19 mouse cellular contexts compared by ENCODE assay signal in the genomic region with DNA sequence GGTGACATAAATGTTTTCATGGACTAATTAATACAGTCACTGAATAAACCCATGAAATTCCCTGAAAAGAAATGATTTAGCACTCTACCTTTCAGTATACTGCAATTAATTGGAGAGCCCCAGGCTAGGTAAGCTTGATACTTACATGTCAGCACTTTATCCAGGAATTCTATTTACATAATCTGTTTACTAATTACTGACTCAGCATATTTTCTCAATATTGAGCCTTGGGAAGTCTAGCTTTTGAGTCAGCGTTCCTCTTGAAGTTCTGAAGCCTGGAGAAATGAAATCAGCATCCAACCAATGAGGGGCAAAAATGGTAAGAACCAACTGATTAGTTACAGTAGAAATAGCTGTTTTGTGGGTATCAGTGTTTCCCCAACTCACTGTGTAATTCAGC.
A peak's percentile ranks its signal among the peaks of the same experiment; 100 is the strongest.
DNase-seq lines count a peak whose midpoint lies in the region; ATAC-seq and TF ChIP-seq lines count a peak whose summit lies in the region.
"Had no signal": no experiment of that assay in that cellular context is flagged by ENCODE, and none has a peak within 500 bp of the region (broad histone marks: within the 10 kb centered on the region; RNA-seq: fewer than 3 reads in every experiment).

No protein-coding gene starts in this region.

- no peak for ATAC-seq in midbrain, embryonic 14.5 days (ENCODE audit: low FRiP score, low TSS enrichment)
- ATAC-seq in midbrain, embryonic 16.5 days: no peak
- ATAC-seq: CD4-positive, CD25-positive, alpha-beta regulatory T cell, adult 4 months; forebrain, embryonic 13.5 days; forebrain, embryonic 16.5 days had no signal

- H3K27me3 ChIP-seq in midbrain, embryonic 14.5 days (ENCODE audit: control insufficient read depth, insufficient read depth, low read length): no peaks in the 10 kb centered on the region
- no peaks in the 10 kb centered on the region for H3K27me3 ChIP-seq in midbrain, embryonic 16.5 days (ENCODE audit: control insufficient read depth, insufficient read depth, low read depth, low read length)
- H3K27me3 ChIP-seq in MEL (ENCODE audit: control insufficient read depth in 1 of 2, insufficient read depth in 2 of 2, low read length in 2 of 2): no peaks in the 10 kb centered on the region
- H3K27me3 ChIP-seq: embryonic facial prominence, embryonic 12.5 days; forebrain, embryonic 13.5 days had no signal

- 84% methylated on average over 1 of the region's 1 CpGs for WGBS in midbrain, embryonic 14.5 days
- WGBS in midbrain, embryonic 16.5 days: 68% methylated on average over 1 of the region's 1 CpGs

- H3K79me2 ChIP-seq in MEL (ENCODE audit: control insufficient read depth, insufficient read depth, low read length, poor library complexity): no peaks in the 10 kb centered on the region

- no peak for TF ChIP-seq EP300 in MEL (IDR thresholded peaks at IDR 0.05; ENCODE audit: low read depth in 1 of 2, low read length in 2 of 2)

- no peaks in the 10 kb centered on the region for H3K9me3 ChIP-seq in midbrain, embryonic 14.5 days (ENCODE audit: control insufficient read depth, low read length)
- no peaks in the 10 kb centered on the region for H3K9me3 ChIP-seq in midbrain, embryonic 16.5 days (replicated peaks; ENCODE audit: control insufficient read depth, low read length, poor library complexity, severe bottlenecking)
- no peaks in the 10 kb centered on the region for H3K9me3 ChIP-seq in MEL (replicated peaks; ENCODE audit: insufficient read depth, low read length)
- H3K9me3 ChIP-seq: embryonic facial prominence, embryonic 10.5 days; embryonic facial prominence, embryonic 12.5 days; forebrain, embryonic 13.5 days; G1E had no signal

- DNase-seq in midbrain, embryonic 14.5 days: peak; percentile 46
- no peak for DNase-seq in MEL (ENCODE audit: low read depth, low spot score)
- no peak for DNase-seq in adrenal gland, adult (ENCODE audit: inconsistent age in 2 of 2, low spot score in 1 of 2)
- no peak for DNase-seq in frontal cortex, postnatal 14 days (ENCODE audit: low spot score in 2 of 2)
- DNase-seq: adrenal gland, postnatal 10 days; adrenal gland, postnatal 25 days; B cell, adult 2 months; cerebellum, adult 11-12 months; cerebellum, adult 2 months; cerebellum, adult 9-10 months; cerebellum, postnatal 10 days; cerebellum, postnatal 25 days had no signal

- no peak for TF ChIP-seq CTCF in MEL (IDR thresholded peaks at IDR 0.05 in 2 of 3, conservative IDR thresholded peaks at IDR 0.05 in 1 of 3; ENCODE audit: control insufficient read depth in 1 of 3, insufficient read depth in 1 of 3, low read depth in 2 of 3, low read length in 3 of 3, poor library complexity in 1 of 3, severe bottlenecking in 1 of 3)

- no peaks in the 10 kb centered on the region for H3K36me3 ChIP-seq in midbrain, embryonic 14.5 days (ENCODE audit: control insufficient read depth, insufficient read depth, low read length)
- no peaks in the 10 kb centered on the region for H3K36me3 ChIP-seq in midbrain, embryonic 16.5 days (ENCODE audit: control insufficient read depth, insufficient read depth, low read length)
- no peaks in the 10 kb centered on the region for H3K36me3 ChIP-seq in MEL (ENCODE audit: control insufficient read depth in 1 of 2, insufficient read depth in 2 of 2, low read length in 2 of 2)
- H3K36me3 ChIP-seq: embryonic facial prominence, embryonic 10.5 days; embryonic facial prominence, embryonic 12.5 days; G1E had no signal

- H3K4me1 ChIP-seq in midbrain, embryonic 14.5 days (ENCODE audit: control insufficient read depth, insufficient read depth, low read length): no peaks in the 10 kb centered on the region
- no peaks in the 10 kb centered on the region for H3K4me1 ChIP-seq in midbrain, embryonic 16.5 days (ENCODE audit: control insufficient read depth, insufficient read depth, low read length)
- no peaks in the 10 kb centered on the region for H3K4me1 ChIP-seq in MEL (ENCODE audit: control insufficient read depth in 1 of 2, insufficient read depth in 2 of 2, low read length in 2 of 2)
- H3K4me1 ChIP-seq: embryonic facial prominence, embryonic 10.5 days; embryonic facial prominence, embryonic 12.5 days; forebrain, embryonic 13.5 days had no signal

- no peak overlapping the region for H3K9ac ChIP-seq in midbrain, embryonic 14.5 days (replicated peaks; ENCODE audit: low read length)
- H3K9ac ChIP-seq in midbrain, embryonic 16.5 days (ENCODE audit: low read depth, low read length): no peak overlapping the region
- H3K9ac ChIP-seq in MEL (ENCODE audit: control insufficient read depth, low read depth, low read length, poor library complexity, severe bottlenecking): no peak overlapping the region
- H3K9ac ChIP-seq: embryonic facial prominence, embryonic 12.5 days; forebrain, embryonic 13.5 days had no signal

- no peak for TF ChIP-seq RAD21 in MEL (IDR thresholded peaks at IDR 0.05; ENCODE audit: low read depth, low read length)

- H3K4me3 ChIP-seq in midbrain, embryonic 14.5 days (replicated peaks; ENCODE audit: low read depth, low read length): no peak overlapping the region
- no peak overlapping the region for H3K4me3 ChIP-seq in midbrain, embryonic 16.5 days (ENCODE audit: low read depth, low read length)
- no peak overlapping the region for H3K4me3 ChIP-seq in MEL (ENCODE audit: control insufficient read depth in 1 of 2, insufficient read depth in 1 of 2, low read depth in 2 of 2, low read length in 2 of 2)
- H3K4me3 ChIP-seq: embryonic facial prominence, embryonic 10.5 days; embryonic facial prominence, embryonic 12.5 days; forebrain, embryonic 13.5 days had no signal

- no peak overlapping the region for H3K4me2 ChIP-seq in midbrain, embryonic 14.5 days (ENCODE audit: low read length)
- no peak overlapping the region for H3K4me2 ChIP-seq in midbrain, embryonic 16.5 days (ENCODE audit: low read length)
- H3K4me2 ChIP-seq: embryonic facial prominence, embryonic 12.5 days; forebrain, embryonic 13.5 days had no signal

- no peak for TF ChIP-seq POLR2A in MEL (IDR thresholded peaks at IDR 0.05; ENCODE audit: control insufficient read depth in 1 of 2, insufficient read depth in 1 of 2, low read depth in 1 of 2, low read length in 2 of 2, poor library complexity in 1 of 2)

- H3K27ac ChIP-seq in midbrain, embryonic 14.5 days (replicated peaks; ENCODE audit: low read depth, low read length): no peak overlapping the region
- H3K27ac ChIP-seq in midbrain, embryonic 16.5 days (ENCODE audit: low read length): no peak overlapping the region
- no peak overlapping the region for H3K27ac ChIP-seq in MEL (ENCODE audit: control insufficient read depth, low read depth, low read length)
- H3K27ac ChIP-seq: embryonic facial prominence, embryonic 10.5 days; embryonic facial prominence, embryonic 12.5 days; forebrain, embryonic 13.5 days had no signal

TF ChIP-seq in MEL, 35 proteins besides CTCF, POLR2A, EP300 and RAD21:
- TF ChIP-seq E2F4 (IDR thresholded peaks at IDR 0.05; ENCODE audit: borderline replicate concordance, low read depth, low read length): no peak
- TF ChIP-seq TCF12 (IDR thresholded peaks at IDR 0.05; ENCODE audit: low read depth, low read length): no peak
- peak; percentile 50; the same call in 1 of the 2 replicates for TF ChIP-seq MAFK (IDR thresholded peaks at IDR 0.05; ENCODE audit: borderline replicate concordance, low read depth, low read length)
- TF ChIP-seq POLR2AphosphoS2 (IDR thresholded peaks at IDR 0.05; ENCODE audit: low read length): no peak
